Mouse (Mus musculus) kidney, embryonic 15.5 days (tissue): Measurements from ENCODE around the gene Vdac2. TPM values are rescaled to one million over a fixed set of nuclear protein-coding genes. Genes with fewer than 3 reads are reported as not detected.
A peak's percentile ranks its signal among the peaks of the same experiment; 100 is the strongest.

Experiments
- ATAC-seq: fragments of 200-750 bp; cut with Nextera tagmentation; replicated peaks from 2 replicates; pipeline ENCODE4 v1.8.0; 2017; ENCODE audit warnings: moderate TSS enrichment; ENCODE audit not compliant: low FRiP score
- H3K27ac ChIP-seq: fragments of 300-500 bp; sonication (generic); 2 replicates; pipeline ENCODE4 v1.5.1; 2015; ENCODE audit warnings: mild to moderate bottlenecking, inconsistent platforms
- H3K27me3 ChIP-seq: fragments of 300-500 bp; sonication (generic); 2 replicates; pipeline ENCODE4 v1.6.1; 2015; ENCODE audit warnings: inconsistent platforms
- H3K36me3 ChIP-seq: fragments of 300-500 bp; sonication (generic); 2 replicates; pipeline ENCODE4 v1.6.1; 2015; ENCODE audit warnings: inconsistent platforms
- H3K4me1 ChIP-seq: fragments of 300-500 bp; sonication (generic); 2 replicates; pipeline ENCODE4 v1.6.1; 2015; ENCODE audit warnings: inconsistent platforms
- H3K4me2 ChIP-seq: fragments of 300-500 bp; sonication (generic); 2 replicates; pipeline ENCODE4 v1.6.1; 2015; ENCODE audit warnings: moderate library complexity, mild to moderate bottlenecking, inconsistent platforms
- H3K4me3 ChIP-seq: fragments of 300-500 bp; sonication (generic); replicated peaks from 2 replicates; pipeline ENCODE4 v1.5.1; 2015; ENCODE audit warnings: mild to moderate bottlenecking, inconsistent platforms
- H3K9ac ChIP-seq: fragments of 300-500 bp; sonication (generic); 2 replicates; pipeline ENCODE4 v1.6.1; 2015; ENCODE audit warnings: mild to moderate bottlenecking, inconsistent platforms
- H3K9me3 ChIP-seq: fragments of 300-500 bp; sonication (generic); replicated peaks from 2 replicates; pipeline ENCODE4 v1.6.1; 2016; ENCODE audit warnings: inconsistent platforms
- WGBS: fragments of 180-500 bp; shearing (Covaris S2); methylation state at CpG from one replicate; pipeline ENCODE4 v1.1.7; 2015; ENCODE audit warnings: mixed read lengths; 5-methylcytosine and 5-hydroxymethylcytosine counted together
- polyA plus RNA-seq: library from polyadenylated mRNA; unstranded; fragments of >200 nt; fragmentation: Nextera tagmentation; extraction: Ambion mirVana; gene quantifications from 2 replicates; pipeline ENCODE4 v1.2.1, GENCODE M21; 2015

The Vdac2 gene
- polyA plus RNA-seq: 318 and 328 TPM in 2 replicates

GRCm38 (mm10) chr14:21824938-21825337, at the start of gene Vdac2:
TSS of gene Vdac2 (plus strand) at chr14:21825238.
- Histone ChIP-seq H3K9ac (no peak within 1 kb of the TSS), H3K4me3 (no peak within 1 kb of the TSS), H3K27me3 (no peaks in the 10 kb centered on the region), H3K9me3 (no peaks in the 10 kb centered on the region), H3K36me3 (no peaks in the 10 kb centered on the region), H3K4me1 (peaks cover 43% of the 10 kb centered on the region), H3K4me2 (no peak within 1 kb of the TSS), H3K27ac (peak within 1 kb of the TSS; percentile 85; the same call in 1 of the 2 replicates)
- ATAC-seq: no peak
- WGBS: 85% methylated on average over 2 of the region's 2 CpGs

- H3K4me3 ChIP-seq: no peak overlapping the region
- no peaks in the 10 kb centered on the region for H3K9me3 ChIP-seq
- no peak overlapping the region for H3K27ac ChIP-seq
- no peaks in the 10 kb centered on the region for H3K27me3 ChIP-seq
- H3K4me2 ChIP-seq: no peak overlapping the region
- 92% methylated on average over 4 of the region's 4 CpGs for WGBS
- no peak overlapping the region for H3K9ac ChIP-seq
- ATAC-seq: no peak
- H3K36me3 ChIP-seq: peaks cover 49% of the 10 kb centered on the region
- H3K4me1 ChIP-seq: no peaks in the 10 kb centered on the region
Measured at GRCm38 (mm10) chr14:21776201-21776600, 48.8 kb upstream of the Vdac2 start.

GRCm38 (mm10) chr14:21786500-21786899, 38.5 kb upstream of the Vdac2 start:
- WGBS: 88% methylated on average over 4 of the region's 4 CpGs
- Histone ChIP-seq H3K4me2 (no peak overlapping the region), H3K4me1 (no peaks in the 10 kb centered on the region; the same call in 1 of the 2 replicates), H3K27me3 (no peaks in the 10 kb centered on the region), H3K36me3 (peaks cover 44% of the 10 kb centered on the region), H3K27ac (peak overlapping the region; percentile 71), H3K9me3 (no peaks in the 10 kb centered on the region), H3K9ac (no peak overlapping the region), H3K4me3 (no peak overlapping the region)
- no peak; the same call in 1 of the 2 replicates for ATAC-seq

GRCm38 (mm10) chr14:21787374-21787773, 37.7 kb upstream of the Vdac2 start:
- peak; percentile 73; the same call in 1 of the 2 replicates for ATAC-seq
- peak overlapping the region; percentile 66 for H3K27ac ChIP-seq
- H3K9ac ChIP-seq: no peak overlapping the region
- peaks cover 49% of the 10 kb centered on the region for H3K36me3 ChIP-seq
- no peaks in the 10 kb centered on the region for H3K27me3 ChIP-seq
- H3K4me3 ChIP-seq: no peak overlapping the region
- 78% methylated on average over 3 of the region's 3 CpGs for WGBS
- H3K4me1 ChIP-seq: no peaks in the 10 kb centered on the region; the same call in 1 of the 2 replicates
- H3K4me2 ChIP-seq: no peak overlapping the region
- H3K9me3 ChIP-seq: no peaks in the 10 kb centered on the region

GRCm38 (mm10) chr14:21788121-21788520, 36.9 kb upstream of the Vdac2 start:
- Histone ChIP-seq H3K36me3 (peaks cover 54% of the 10 kb centered on the region), H3K9ac (no peak overlapping the region), H3K9me3 (no peaks in the 10 kb centered on the region), H3K4me1 (no peaks in the 10 kb centered on the region; the same call in 1 of the 2 replicates), H3K4me3 (no peak overlapping the region), H3K4me2 (no peak overlapping the region), H3K27ac (peak overlapping the region; percentile 66; the same call in 1 of the 2 replicates), H3K27me3 (no peaks in the 10 kb centered on the region)
- WGBS: 96% methylated on average over 5 of the region's 5 CpGs
- no peak for ATAC-seq

GRCm38 (mm10) chr14:21790585-21791251, 34.3 kb upstream of the Vdac2 start:
- no peak overlapping the region for H3K4me2 ChIP-seq
- peaks cover 46% of the 10 kb centered on the region for H3K36me3 ChIP-seq
- H3K9me3 ChIP-seq: no peaks in the 10 kb centered on the region
- H3K27me3 ChIP-seq: no peaks in the 10 kb centered on the region
- ATAC-seq: no peak
- no peak overlapping the region for H3K4me3 ChIP-seq
- no peak overlapping the region for H3K27ac ChIP-seq
- no peak overlapping the region for H3K9ac ChIP-seq
- WGBS: 83% methylated on average over 9 of the region's 9 CpGs
- peaks cover 5% of the 10 kb centered on the region for H3K4me1 ChIP-seq

- Histone ChIP-seq H3K9ac (no peak overlapping the region), H3K4me1 (peaks cover 5% of the 10 kb centered on the region), H3K9me3 (no peaks in the 10 kb centered on the region), H3K27me3 (no peaks in the 10 kb centered on the region), H3K4me2 (no peak overlapping the region), H3K4me3 (no peak overlapping the region), H3K27ac (no peak overlapping the region), H3K36me3 (peaks cover 44% of the 10 kb centered on the region)
- 90% methylated on average over 4 of the region's 4 CpGs for WGBS
- ATAC-seq: no peak
Measured at GRCm38 (mm10) chr14:21791722-21792121, 33.3 kb upstream of the Vdac2 start.

- Histone ChIP-seq H3K4me3 (no peak overlapping the region), H3K36me3 (peaks cover 43% of the 10 kb centered on the region), H3K4me1 (peaks cover 5% of the 10 kb centered on the region), H3K27me3 (no peaks in the 10 kb centered on the region), H3K9ac (no peak overlapping the region), H3K4me2 (no peak overlapping the region), H3K9me3 (no peaks in the 10 kb centered on the region), H3K27ac (no peak overlapping the region)
- ATAC-seq: no peak
- 90% methylated on average over 6 of the region's 6 CpGs for WGBS
Measured at GRCm38 (mm10) chr14:21792250-21792649, 32.8 kb upstream of the Vdac2 start.

- peaks cover 16% of the 10 kb centered on the region; the same call in 1 of the 2 replicates for H3K36me3 ChIP-seq
- no peaks in the 10 kb centered on the region for H3K9me3 ChIP-seq
- no peaks in the 10 kb centered on the region for H3K27me3 ChIP-seq
- no peaks in the 10 kb centered on the region for H3K4me1 ChIP-seq
- no peak overlapping the region for H3K4me3 ChIP-seq
- ATAC-seq: no peak
- no peak overlapping the region for H3K4me2 ChIP-seq
- 96% methylated on average over 4 of the region's 4 CpGs for WGBS
- no peak overlapping the region for H3K9ac ChIP-seq
- H3K27ac ChIP-seq: no peak overlapping the region
Measured at GRCm38 (mm10) chr14:21800641-21801040, 24.4 kb upstream of the Vdac2 start.

GRCm38 (mm10) chr14:21801624-21802023, 23.4 kb upstream of the Vdac2 start:
- no peak for ATAC-seq
- Histone ChIP-seq H3K9ac (no peak overlapping the region), H3K4me1 (0 out of 2 replicates have a peak, but pooled peaks cover 5% of the 10 kb centered on the region), H3K4me3 (no peak overlapping the region), H3K36me3 (peaks cover 16% of the 10 kb centered on the region; the same call in 1 of the 2 replicates), H3K27me3 (no peaks in the 10 kb centered on the region), H3K9me3 (no peaks in the 10 kb centered on the region), H3K27ac (no peak overlapping the region), H3K4me2 (no peak overlapping the region)
- WGBS: 85% methylated on average over 7 of the region's 7 CpGs

GRCm38 (mm10) chr14:21802543-21803206, 22.4 kb upstream of the Vdac2 start:
- Histone ChIP-seq H3K9ac (no peak overlapping the region), H3K4me1 (0 out of 2 replicates have a peak, but pooled peaks cover 6% of the 10 kb centered on the region), H3K4me2 (no peak overlapping the region), H3K27ac (no peak overlapping the region), H3K9me3 (no peaks in the 10 kb centered on the region), H3K36me3 (peaks cover 16% of the 10 kb centered on the region; the same call in 1 of the 2 replicates), H3K4me3 (no peak overlapping the region), H3K27me3 (no peaks in the 10 kb centered on the region)
- no peak for ATAC-seq
- 90% methylated on average over 6 of the region's 6 CpGs for WGBS

- no peaks in the 10 kb centered on the region for H3K36me3 ChIP-seq
- no peak overlapping the region for H3K9ac ChIP-seq
- no peak for ATAC-seq
- no peak overlapping the region for H3K4me2 ChIP-seq
- 0 out of 2 replicates have a peak overlapping the region, but pooled peaks have one; percentile 11 for H3K27ac ChIP-seq
- H3K9me3 ChIP-seq: no peaks in the 10 kb centered on the region
- no peaks in the 10 kb centered on the region for H3K27me3 ChIP-seq
- 0 out of 2 replicates have a peak, but pooled peaks cover 6% of the 10 kb centered on the region for H3K4me1 ChIP-seq
- 56% methylated on average over 2 of the region's 2 CpGs for WGBS
- H3K4me3 ChIP-seq: no peak overlapping the region
Measured at GRCm38 (mm10) chr14:21806203-21806602, 18.8 kb upstream of the Vdac2 start.
